Mouse (Mus musculus): ENCODE results near the gene Cbx6.

DNA sequence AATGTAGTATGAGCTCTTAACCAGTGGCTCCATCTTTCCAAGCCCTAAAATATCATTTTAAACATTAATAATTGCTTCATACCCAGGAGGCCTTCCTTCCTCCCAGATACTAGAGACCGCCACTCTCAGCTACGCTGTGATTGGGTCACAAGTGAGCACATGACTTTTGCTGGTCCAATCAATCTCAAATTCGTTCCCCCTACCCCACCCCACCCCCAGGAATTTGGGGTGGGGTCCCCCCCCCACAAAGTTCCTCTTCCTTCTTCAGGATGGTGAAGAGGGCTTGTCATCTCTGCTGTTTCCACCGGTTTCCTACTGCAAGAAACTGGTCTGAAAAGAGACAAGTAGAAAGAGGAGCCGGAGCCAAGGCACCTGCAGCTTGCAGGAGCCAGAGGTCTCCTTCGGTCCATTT, 44.2 kb upstream of the Cbx6 start:
- TF ChIP-seq EP300 (IDR thresholded peaks at IDR 0.05), result no peak
- no peak for TF ChIP-seq CTCF (IDR thresholded peaks at IDR 0.05)

Measured in lung, postnatal 0 days (tissue).